Mouse (Mus musculus): Measurements from ENCODE around the gene Lrwd1. TPM values are rescaled to one million over a fixed set of nuclear protein-coding genes. Genes with fewer than 3 reads are reported as not detected.
"Not testable (repeated sequence)": the region's sequence is repeated elsewhere in the genome, so short reads cannot be mapped to it uniquely, and the experiment has no call there.

Lrwd1 gene
- polyA plus RNA-seq, 1 experiment from 2014 or later, result 44.9 TPM

GRCm38 (mm10) chr5:136170512-136171362 lies 34.9 kb upstream of the Lrwd1 start, which contains the start of gene Orai2:
Orai2 (minus strand) TSS chr5:136170713.
- Histone ChIP-seq H3K4me3 (replicated peaks) (peak within 1 kb of the TSS; percentile 66), H3K4me2 (peak within 1 kb of the TSS; percentile 92), H3K9me3 (replicated peaks) (peaks cover 6% of the 10 kb centered on the region; the same call in 1 of the 2 replicates), H3K27me3 (no peaks in the 10 kb centered on the region), H3K4me1 (replicated peaks) (peaks cover 41% of the 10 kb centered on the region), H3K36me3 (peaks cover 10% of the 10 kb centered on the region; the same call in 1 of the 2 replicates), H3K27ac (peak within 1 kb of the TSS; percentile 83), H3K9ac (peak within 1 kb of the TSS; percentile 73)
- ATAC-seq (ENCODE audit: low read depth), result peak; percentile 80
- under 1% methylated on average over 48 of the region's 49 CpGs for WGBS (ENCODE audit: insufficient replicate concordance)
- peak; percentile 72 for DNase-seq

GRCm38 (mm10) chr5:136169626-136170511 lies 34.0 kb upstream of the Lrwd1 start:
- H3K9ac ChIP-seq, result peak overlapping the region; percentile 73
- H3K36me3 ChIP-seq, result peaks cover 15% of the 10 kb centered on the region; the same call in 1 of the 2 replicates
- H3K27me3 ChIP-seq, result no peaks in the 10 kb centered on the region
- DNase-seq (no peak), ATAC-seq (ENCODE audit: low read depth) (peak; percentile 24)
- peaks cover 6% of the 10 kb centered on the region; the same call in 1 of the 2 replicates for H3K9me3 ChIP-seq (replicated peaks)
- peak overlapping the region; percentile 66 for H3K4me3 ChIP-seq (replicated peaks)
- peak overlapping the region; percentile 51 for H3K27ac ChIP-seq
- peak overlapping the region; percentile 92 for H3K4me2 ChIP-seq
- H3K4me1 ChIP-seq (replicated peaks), result peaks cover 41% of the 10 kb centered on the region
- whole genome bisulfite sequencing (ENCODE audit: insufficient replicate concordance), result 7% methylated on average over 15 of the region's 15 CpGs

- Histone ChIP-seq H3K9ac (no peak overlapping the region), H3K36me3 (peaks cover 15% of the 10 kb centered on the region; the same call in 1 of the 2 replicates), H3K9me3 (replicated peaks) (peaks cover 6% of the 10 kb centered on the region; the same call in 1 of the 2 replicates), H3K27ac (no peak overlapping the region), H3K4me1 (replicated peaks) (peaks cover 33% of the 10 kb centered on the region), H3K4me2 (no peak overlapping the region), H3K27me3 (no peaks in the 10 kb centered on the region), H3K4me3 (replicated peaks) (no peak overlapping the region)
- WGBS (ENCODE audit: insufficient replicate concordance), result 84% methylated on average over 3 of the region's 3 CpGs
- no peak for ATAC-seq (ENCODE audit: low read depth)
- no peak for DNase-seq
These were observed 32.2 kb upstream of the Lrwd1 start for GRCm38 (mm10) chr5:136168071-136168470.

- H3K36me3 ChIP-seq, result peaks cover 15% of the 10 kb centered on the region; the same call in 1 of the 2 replicates
- 79% methylated on average over 4 of the region's 4 CpGs for WGBS (ENCODE audit: insufficient replicate concordance)
- no peak overlapping the region for H3K9ac ChIP-seq
- H3K9me3 ChIP-seq (replicated peaks), result peaks cover 6% of the 10 kb centered on the region; the same call in 1 of the 2 replicates
- H3K4me1 ChIP-seq (replicated peaks), result peaks cover 29% of the 10 kb centered on the region
- no peak for ATAC-seq (ENCODE audit: low read depth)
- DNase-seq, result no peak
- H3K27ac ChIP-seq, result no peak overlapping the region
- H3K4me2 ChIP-seq, result no peak overlapping the region
- no peaks in the 10 kb centered on the region for H3K27me3 ChIP-seq
- no peak overlapping the region for H3K4me3 ChIP-seq (replicated peaks)
These were observed 31.4 kb upstream of the Lrwd1 start for GRCm38 (mm10) chr5:136167296-136167695.

- Histone ChIP-seq H3K4me1 (replicated peaks) (peaks cover 9% of the 10 kb centered on the region), H3K4me3 (replicated peaks) (no peak overlapping the region), H3K4me2 (no peak overlapping the region), H3K9me3 (replicated peaks) (peaks cover 6% of the 10 kb centered on the region; the same call in 1 of the 2 replicates), H3K9ac (no peak overlapping the region), H3K27ac (no peak overlapping the region), H3K36me3 (peaks cover 15% of the 10 kb centered on the region), H3K27me3 (no peaks in the 10 kb centered on the region)
- WGBS (ENCODE audit: insufficient replicate concordance), result 72% methylated on average over 8 of the region's 8 CpGs
- DNase-seq (no peak), ATAC-seq (ENCODE audit: low read depth) (no peak)
These were observed 29.4 kb upstream of the Lrwd1 start for GRCm38 (mm10) chr5:136165246-136165645.

- Histone ChIP-seq H3K9me3 (replicated peaks) (peaks cover 6% of the 10 kb centered on the region; the same call in 1 of the 2 replicates), H3K4me3 (replicated peaks) (no peak overlapping the region), H3K27me3 (no peaks in the 10 kb centered on the region), H3K36me3 (peaks cover 15% of the 10 kb centered on the region), H3K9ac (no peak overlapping the region), H3K4me1 (replicated peaks) (no peaks in the 10 kb centered on the region), H3K27ac (no peak overlapping the region), H3K4me2 (no peak overlapping the region)
- DNase-seq (no peak), ATAC-seq (ENCODE audit: low read depth) (no peak)
- WGBS (ENCODE audit: insufficient replicate concordance), result 72% methylated on average over 11 of the region's 11 CpGs
These were observed 28.1 kb upstream of the Lrwd1 start for GRCm38 (mm10) chr5:136163807-136164474.

GRCm38 (mm10) chr5:136160084-136160483 lies 24.2 kb upstream of the Lrwd1 start:
- not testable (repeated sequence) for H3K4me3 ChIP-seq (replicated peaks); H3K36me3 ChIP-seq; ATAC-seq (ENCODE audit: low read depth); H3K27ac ChIP-seq; H3K4me1 ChIP-seq (replicated peaks); H3K27me3 ChIP-seq; DNase-seq; H3K4me2 ChIP-seq; H3K9ac ChIP-seq; H3K9me3 ChIP-seq (replicated peaks)
- WGBS (ENCODE audit: insufficient replicate concordance), result 81% methylated on average over 11 of the region's 12 CpGs

- Histone ChIP-seq H3K27me3 (no peaks in the 10 kb centered on the region), H3K36me3 (0 out of 2 replicates have a peak, but pooled peaks cover 3% of the 10 kb centered on the region), H3K4me3 (replicated peaks) (no peak overlapping the region), H3K9ac (no peak overlapping the region), H3K4me1 (replicated peaks) (no peaks in the 10 kb centered on the region), H3K9me3 (replicated peaks) (no peaks in the 10 kb centered on the region), H3K4me2 (no peak overlapping the region), H3K27ac (no peak overlapping the region)
- 86% methylated on average over 5 of the region's 5 CpGs for WGBS (ENCODE audit: insufficient replicate concordance)
- DNase-seq (no peak), ATAC-seq (ENCODE audit: low read depth) (no peak)
These were observed 19.5 kb upstream of the Lrwd1 start for GRCm38 (mm10) chr5:136155399-136155798.

GRCm38 (mm10) chr5:136152365-136152764 lies 16.5 kb upstream of the Lrwd1 start:
- no peak overlapping the region for H3K4me2 ChIP-seq
- H3K9ac ChIP-seq, result no peak overlapping the region
- H3K4me1 ChIP-seq (replicated peaks), result peaks cover 15% of the 10 kb centered on the region
- no peak overlapping the region for H3K27ac ChIP-seq
- no peak for ATAC-seq (ENCODE audit: low read depth)
- no peaks in the 10 kb centered on the region for H3K27me3 ChIP-seq
- H3K36me3 ChIP-seq, result 0 out of 2 replicates have a peak, but pooled peaks cover 3% of the 10 kb centered on the region
- no peak for DNase-seq
- WGBS (ENCODE audit: insufficient replicate concordance), result 66% methylated on average over 8 of the region's 8 CpGs
- no peaks in the 10 kb centered on the region for H3K9me3 ChIP-seq (replicated peaks)
- no peak overlapping the region for H3K4me3 ChIP-seq (replicated peaks)

GRCm38 (mm10) chr5:136149134-136149576 lies 13.3 kb upstream of the Lrwd1 start:
- peaks cover 36% of the 10 kb centered on the region for H3K4me1 ChIP-seq (replicated peaks)
- ATAC-seq (ENCODE audit: low read depth), result peak; percentile 67
- H3K27ac ChIP-seq, result peak overlapping the region; percentile 29; the same call in 1 of the 2 replicates
- DNase-seq; H3K4me2 ChIP-seq; H3K4me3 ChIP-seq (replicated peaks); H3K9me3 ChIP-seq (replicated peaks); H3K9ac ChIP-seq; H3K27me3 ChIP-seq; H3K36me3 ChIP-seq: not testable (repeated sequence)
- 14% methylated on average over 5 of the region's 5 CpGs for WGBS (ENCODE audit: insufficient replicate concordance)

Data from liver, embryonic 13.5 days (tissue).